Mouse (Mus musculus) midbrain, embryonic 10.5 days (tissue): ENCODE measurements around the gene Tnfaip6. TPM values are rescaled to one million over a fixed set of nuclear protein-coding genes. Genes with fewer than 3 reads are reported as not detected.

Experiments
- DNase-seq: peaks from one replicate; pipeline ENCODE4 v3.0.0-alpha.2; 2017; ENCODE audit warnings: low spot score
- H3K27ac ChIP-seq: fragments of 300-500 bp; sonication (generic); replicated peaks from 2 replicates; pipeline ENCODE4 v1.5.1; 2016; ENCODE audit warnings: mild to moderate bottlenecking
- H3K27me3 ChIP-seq: fragments of 300-500 bp; sonication (generic); 2 replicates; pipeline ENCODE4 v1.6.1; 2016; ENCODE audit warnings: low read depth, mild to moderate bottlenecking; ENCODE audit not compliant: poor library complexity, severe bottlenecking
- H3K36me3 ChIP-seq: fragments of 300-500 bp; sonication (generic); 2 replicates; pipeline ENCODE4 v1.6.1; 2016; ENCODE audit warnings: mild to moderate bottlenecking, moderate library complexity
- H3K4me1 ChIP-seq: fragments of 300-500 bp; sonication (generic); 2 replicates; pipeline ENCODE4 v1.6.1; 2016
- H3K4me3 ChIP-seq: fragments of 300-500 bp; sonication (generic); 2 replicates; pipeline ENCODE4 v1.5.1; 2016; ENCODE audit warnings: mild to moderate bottlenecking, moderate library complexity
- H3K9me3 ChIP-seq: fragments of 300-500 bp; sonication (generic); replicated peaks from 2 replicates; pipeline ENCODE4 v1.6.1; 2016; ENCODE audit warnings: mild to moderate bottlenecking
- WGBS: fragments of 180-500 bp; shearing (Covaris S2); methylation state at CpG from one replicate; pipeline ENCODE4 v1.1.7; 2016; 5-methylcytosine and 5-hydroxymethylcytosine counted together
- polyA plus RNA-seq: library from polyadenylated mRNA; unstranded; fragments of >200 nt; fragmentation: Nextera tagmentation; extraction: Ambion mirVana; gene quantifications from 2 replicates; pipeline ENCODE4 v1.2.1, GENCODE M21; 2016

Tnfaip6 gene
- polyA plus RNA-seq, 1 experiment from 2014 or later = 19.4 TPM

DNA sequence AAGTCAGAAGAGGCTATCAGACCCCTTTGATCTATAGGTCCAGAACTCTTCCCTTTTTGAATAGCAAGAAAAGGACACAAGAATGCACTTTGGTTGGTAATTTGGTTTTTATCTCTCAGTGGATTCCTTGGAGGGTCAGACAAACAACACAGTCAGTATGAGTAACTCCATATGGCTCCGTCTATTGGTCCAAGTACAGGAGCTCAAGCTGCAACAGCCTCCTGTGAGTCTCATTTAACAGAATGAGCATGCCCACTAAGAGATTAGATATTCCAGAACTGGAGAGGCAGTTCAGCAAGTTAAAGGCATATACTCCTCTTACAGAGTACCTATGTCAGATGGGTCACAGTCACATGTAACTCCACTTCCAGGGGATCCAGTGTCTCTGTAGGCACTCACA, 19.3 kb downstream of the Tnfaip6 start:
- no peaks in the 10 kb centered on the region for H3K36me3 ChIP-seq
- 84% methylated on average over 1 of the region's 1 CpGs for WGBS
- no peaks in the 10 kb centered on the region for H3K27me3 ChIP-seq
- no peak for DNase-seq
- no peak overlapping the region for H3K27ac ChIP-seq
- no peaks in the 10 kb centered on the region for H3K9me3 ChIP-seq
- H3K4me3 ChIP-seq = no peak overlapping the region
- H3K4me1 ChIP-seq = peaks cover 10% of the 10 kb centered on the region

DNA sequence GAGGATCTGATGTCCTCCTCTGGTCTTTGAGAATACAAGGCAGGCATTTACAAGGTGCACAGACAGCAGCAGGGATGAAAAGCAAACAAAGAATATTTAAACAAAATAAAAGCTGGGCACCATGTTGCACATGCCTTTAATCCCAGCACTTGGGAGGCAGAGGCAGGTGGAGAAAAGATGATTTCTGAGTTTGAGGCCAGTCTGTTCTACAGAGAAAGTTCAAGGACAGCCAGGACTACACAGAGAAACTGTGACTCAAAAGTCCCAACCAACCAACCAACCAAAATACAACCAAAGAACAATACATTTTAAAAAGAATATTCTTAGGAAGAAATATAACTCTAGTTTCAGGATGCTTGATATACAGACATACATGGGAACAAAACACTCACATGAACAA, 19.9 kb downstream of the Tnfaip6 start:
- Histone ChIP-seq H3K4me3 (no peak overlapping the region), H3K36me3 (no peaks in the 10 kb centered on the region), H3K9me3 (no peaks in the 10 kb centered on the region), H3K4me1 (peaks cover 10% of the 10 kb centered on the region), H3K27ac (no peak overlapping the region), H3K27me3 (no peaks in the 10 kb centered on the region)
- no peak for DNase-seq

- H3K4me3 ChIP-seq = no peak overlapping the region
- no peaks in the 10 kb centered on the region for H3K9me3 ChIP-seq
- peaks cover 15% of the 10 kb centered on the region for H3K4me1 ChIP-seq
- no peaks in the 10 kb centered on the region for H3K36me3 ChIP-seq
- no peak overlapping the region for H3K27ac ChIP-seq
- 83% methylated on average over 1 of the region's 1 CpGs for WGBS
- H3K27me3 ChIP-seq = no peaks in the 10 kb centered on the region
- DNase-seq = no peak
Measured at GRCm38 (mm10) chr2:52068641-52069040, 30.8 kb downstream of the Tnfaip6 start.

- WGBS = 85% methylated on average over 5 of the region's 5 CpGs
Measured at GRCm38 (mm10) chr2:52070816-52071215, 33.0 kb downstream of the Tnfaip6 start.

DNA sequence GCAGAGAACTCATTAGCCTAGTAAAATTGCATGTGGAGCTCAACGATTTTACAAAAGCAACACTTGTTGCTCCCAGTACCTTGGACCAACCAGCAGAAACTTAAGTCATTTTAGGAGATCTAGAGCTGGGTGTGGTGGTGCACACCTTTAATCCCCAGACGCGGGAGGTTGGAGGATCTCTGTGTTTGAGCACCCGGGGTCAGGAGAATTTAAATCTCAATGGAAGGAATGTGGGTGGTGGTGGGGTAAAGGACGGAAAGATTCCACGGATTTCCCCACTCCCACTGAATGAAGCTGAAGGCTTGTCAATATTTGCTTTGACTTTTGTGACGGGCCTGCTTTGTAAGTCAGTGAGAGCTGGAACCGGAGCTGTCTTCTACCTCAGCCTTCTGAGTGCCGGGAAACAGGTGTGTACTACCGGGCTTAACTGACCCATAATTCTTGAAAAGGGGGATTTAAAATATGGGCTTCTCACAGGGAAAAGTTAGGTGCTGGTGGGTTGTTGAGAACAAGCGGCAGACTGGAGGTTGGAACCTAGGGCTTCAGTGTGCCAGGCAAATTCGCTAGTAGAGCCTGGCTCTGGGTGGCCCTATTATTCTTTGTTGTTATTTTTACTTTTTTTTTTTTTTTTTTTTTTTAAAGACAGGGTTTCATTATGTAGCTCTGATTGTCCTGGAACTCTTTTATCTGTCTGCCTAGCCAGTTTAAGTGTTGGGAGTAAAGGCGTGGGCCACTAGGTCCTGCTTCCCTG, 33.6 kb downstream of the Tnfaip6 start:
- H3K9me3 ChIP-seq = no peaks in the 10 kb centered on the region

More at GRCm38 (mm10) chr2:52070816-52071215, 33.0 kb downstream of the Tnfaip6 start:
- DNase-seq = no peak
- no peak overlapping the region for H3K27ac ChIP-seq
- H3K4me3 ChIP-seq = no peak overlapping the region
- peaks cover 24% of the 10 kb centered on the region for H3K4me1 ChIP-seq
- no peaks in the 10 kb centered on the region for H3K27me3 ChIP-seq
- H3K36me3 ChIP-seq = peaks cover 15% of the 10 kb centered on the region
- no peaks in the 10 kb centered on the region for H3K9me3 ChIP-seq

GRCm38 (mm10) chr2:52072065-52072490, 34.3 kb downstream of the Tnfaip6 start:
- peak overlapping the region; percentile 97 for H3K27ac ChIP-seq
- H3K36me3 ChIP-seq = peaks cover 27% of the 10 kb centered on the region
- H3K27me3 ChIP-seq = no peaks in the 10 kb centered on the region
- WGBS = under 1% methylated on average over 10 of the region's 10 CpGs
- H3K4me3 ChIP-seq = peak overlapping the region; percentile 99
- peaks cover 24% of the 10 kb centered on the region for H3K4me1 ChIP-seq
- DNase-seq = peak; percentile 62
- H3K9me3 ChIP-seq = no peaks in the 10 kb centered on the region

More for the DNA sequence above, 33.6 kb downstream of the Tnfaip6 start:
- Histone ChIP-seq H3K27me3 (no peaks in the 10 kb centered on the region), H3K36me3 (peaks cover 21% of the 10 kb centered on the region), H3K4me1 (peaks cover 24% of the 10 kb centered on the region), H3K27ac (peak overlapping the region; percentile 97), H3K4me3 (peak overlapping the region; percentile 99)
- 15% methylated on average over 13 of the region's 13 CpGs for WGBS
- peak; percentile 14 for DNase-seq

DNA sequence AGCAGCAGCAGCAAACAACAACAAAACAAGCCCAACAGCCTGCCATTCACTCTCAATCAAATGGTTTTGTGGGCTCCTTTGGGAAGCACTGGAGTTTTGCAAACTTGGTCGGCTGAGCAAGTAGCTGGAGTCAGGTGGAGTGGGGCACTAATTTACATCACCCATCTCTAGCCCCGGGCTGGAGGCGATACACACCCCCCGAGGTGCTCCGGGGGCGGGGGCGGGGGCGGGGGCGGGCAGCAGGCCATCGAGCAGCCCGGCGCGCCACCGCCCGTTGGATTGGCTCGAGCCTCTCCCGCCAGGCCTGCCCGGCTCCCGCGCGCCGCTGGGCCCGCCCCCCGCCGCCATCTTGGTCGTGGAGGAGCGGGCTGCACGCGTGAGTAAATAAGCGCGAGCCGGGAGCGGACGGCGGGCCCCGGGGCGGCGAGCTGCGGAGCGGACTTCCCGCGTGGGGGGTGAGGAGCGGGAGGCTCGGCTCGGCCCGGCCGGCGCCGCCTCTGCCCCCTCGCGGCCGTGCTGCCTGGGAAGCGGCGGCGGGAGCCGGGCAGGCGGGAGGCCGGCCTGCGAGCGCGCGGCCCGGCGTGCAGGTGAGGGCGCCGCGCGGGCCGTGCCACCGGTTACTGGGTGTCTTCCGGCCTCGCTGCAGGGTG, 34.8 kb downstream of the Tnfaip6 start, which contains the start of gene Rif1:
Gene Rif1, plus strand, starts transcription at position 342 of the 650 bp plus-strand sequence.
- peaks cover 33% of the 10 kb centered on the region for H3K36me3 ChIP-seq
- no peaks in the 10 kb centered on the region for H3K27me3 ChIP-seq
- peak; percentile 92 for DNase-seq
- peak within 1 kb of the TSS; percentile 99 for H3K4me3 ChIP-seq
- no peaks in the 10 kb centered on the region for H3K9me3 ChIP-seq
- peaks cover 24% of the 10 kb centered on the region for H3K4me1 ChIP-seq
- WGBS = under 1% methylated on average over 72 of the region's 72 CpGs
- peak within 1 kb of the TSS; percentile 97 for H3K27ac ChIP-seq

- no peaks in the 10 kb centered on the region for H3K27me3 ChIP-seq
- DNase-seq = no peak
- 1% methylated on average over 55 of the region's 56 CpGs for WGBS
Measured at GRCm38 (mm10) chr2:52073141-52073904, 35.5 kb downstream of the Tnfaip6 start.

GRCm38 (mm10) chr2:52078666-52079065, 40.9 kb downstream of the Tnfaip6 start:
- Histone ChIP-seq H3K4me3 (no peak overlapping the region), H3K4me1 (peaks cover 9% of the 10 kb centered on the region), H3K36me3 (peaks cover 93% of the 10 kb centered on the region), H3K27me3 (no peaks in the 10 kb centered on the region), H3K27ac (no peak overlapping the region), H3K9me3 (no peaks in the 10 kb centered on the region)
- 89% methylated on average over 2 of the region's 2 CpGs for WGBS
- no peak for DNase-seq

More at GRCm38 (mm10) chr2:52073141-52073904, 35.5 kb downstream of the Tnfaip6 start:
- no peaks in the 10 kb centered on the region for H3K9me3 ChIP-seq
- peak overlapping the region; percentile 99 for H3K4me3 ChIP-seq
- H3K27ac ChIP-seq = peak overlapping the region; percentile 97
- H3K4me1 ChIP-seq = peaks cover 24% of the 10 kb centered on the region
- H3K36me3 ChIP-seq = peaks cover 40% of the 10 kb centered on the region

GRCm38 (mm10) chr2:52084013-52084412, 46.2 kb downstream of the Tnfaip6 start:
- Histone ChIP-seq H3K36me3 (peaks cover 100% of the 10 kb centered on the region), H3K27me3 (no peaks in the 10 kb centered on the region), H3K9me3 (no peaks in the 10 kb centered on the region), H3K4me3 (no peak overlapping the region), H3K4me1 (no peaks in the 10 kb centered on the region), H3K27ac (no peak overlapping the region)
- WGBS = 92% methylated on average over 3 of the region's 3 CpGs
- DNase-seq = no peak

DNA sequence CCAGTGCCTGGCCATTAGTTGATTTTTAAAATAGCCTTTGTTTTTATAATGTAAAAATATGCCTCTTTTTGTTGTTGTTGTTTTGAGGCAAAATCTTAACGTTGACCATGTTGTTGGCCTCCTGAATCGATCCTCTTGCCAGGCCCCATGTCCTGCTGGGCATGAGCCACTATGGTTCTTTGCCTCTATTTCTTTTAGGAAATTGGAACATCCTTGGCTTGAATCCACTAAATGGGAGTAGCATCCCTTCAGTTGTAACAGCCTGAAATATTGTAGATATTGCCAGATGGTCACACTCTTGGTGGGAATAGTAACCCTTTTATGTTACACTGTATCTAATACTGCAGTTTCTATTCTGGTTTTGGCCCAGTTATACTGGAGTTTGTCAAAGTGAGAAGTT, 46.8 kb downstream of the Tnfaip6 start:
- Histone ChIP-seq H3K27me3 (no peaks in the 10 kb centered on the region), H3K36me3 (peaks cover 100% of the 10 kb centered on the region), H3K4me3 (no peak overlapping the region), H3K27ac (no peak overlapping the region), H3K9me3 (no peaks in the 10 kb centered on the region), H3K4me1 (no peaks in the 10 kb centered on the region)
- no peak for DNase-seq
- WGBS = 91% methylated on average over 2 of the region's 2 CpGs
